ENCODE assay signal across 9 mouse cellular contexts in genomic region chr11:118775753-118776152, GRCm38 (mm10).
DNase-seq lines count a peak whose midpoint lies in the region; ATAC-seq lines count a peak whose summit lies in the region.
"Had no signal": no experiment of that assay in that cellular context is flagged by ENCODE, and none has a peak within 500 bp of the region (broad histone marks: within the 10 kb centered on the region; RNA-seq: fewer than 3 reads in every experiment).

No protein-coding gene starts in this region.

- H3K4me3 ChIP-seq in liver, embryonic 11.5 days (ENCODE audit: low read depth, low read length), result no peak overlapping the region
- H3K4me3 ChIP-seq in embryonic facial prominence, embryonic 11.5 days (ENCODE audit: low read depth, low read length), result no peak overlapping the region
- H3K4me3 ChIP-seq: heart, embryonic 15.5 days had no signal

- no peak overlapping the region for H3K9ac ChIP-seq in liver, embryonic 11.5 days (ENCODE audit: low read depth, low read length)
- H3K9ac ChIP-seq in embryonic facial prominence, embryonic 11.5 days (replicated peaks; ENCODE audit: low read length), result no peak overlapping the region
- H3K9ac ChIP-seq: heart, embryonic 15.5 days had no signal

- no peaks in the 10 kb centered on the region for H3K27me3 ChIP-seq in liver, embryonic 11.5 days (replicated peaks; ENCODE audit: control insufficient read depth, insufficient read depth, low read length)
- H3K27me3 ChIP-seq in embryonic facial prominence, embryonic 11.5 days (ENCODE audit: control insufficient read depth, insufficient read depth, low read length), result no peaks in the 10 kb centered on the region
- H3K27me3 ChIP-seq: heart, embryonic 15.5 days had no signal

- no peaks in the 10 kb centered on the region for H3K9me3 ChIP-seq in liver, embryonic 11.5 days (ENCODE audit: control insufficient read depth, low read length)
- H3K9me3 ChIP-seq in embryonic facial prominence, embryonic 11.5 days (replicated peaks; ENCODE audit: control insufficient read depth, low read length), result no peaks in the 10 kb centered on the region
- H3K9me3 ChIP-seq: heart, embryonic 15.5 days had no signal

- peak; percentile 51 for DNase-seq in CD4-positive, CD25-positive, alpha-beta regulatory T cell, adult 2 months (ENCODE audit: low read depth, low spot score)
- DNase-seq in liver, result peak; percentile 33
- DNase-seq in liver, embryonic 11.5 days (ENCODE audit: low spot score), result no peak
- DNase-seq in embryonic facial prominence, embryonic 11.5 days (ENCODE audit: low spot score), result peak; percentile 61
- peak; percentile 20 for DNase-seq in lung, postnatal 14 days
- DNase-seq in testis, postnatal 10 days (ENCODE audit: low spot score), result peak; percentile 61
- DNase-seq in left cerebral cortex, adult 9 months (ENCODE audit: low spot score in 2 of 2), result no peak

- 10% methylated on average over 3 of the region's 3 CpGs for WGBS in liver, embryonic 11.5 days
- 8% methylated on average over 3 of the region's 3 CpGs for WGBS in embryonic facial prominence, embryonic 11.5 days

- H3K4me1 ChIP-seq in liver, embryonic 11.5 days (replicated peaks; ENCODE audit: control insufficient read depth, insufficient read depth, low read length), result no peaks in the 10 kb centered on the region
- H3K4me1 ChIP-seq in embryonic facial prominence, embryonic 11.5 days (ENCODE audit: control insufficient read depth, insufficient read depth, low read length), result no peaks in the 10 kb centered on the region
- H3K4me1 ChIP-seq: heart, embryonic 15.5 days had no signal

- ATAC-seq in CD4-positive, CD25-positive, alpha-beta regulatory T cell, adult 4 months, result no peak
- ATAC-seq in liver, embryonic 11.5 days (replicated peaks; ENCODE audit: low FRiP score), result no peak
- ATAC-seq in embryonic facial prominence, embryonic 11.5 days (replicated peaks; ENCODE audit: insufficient number of reproducible peaks, low FRiP score, low TSS enrichment, low read depth), result no peak

- H3K36me3 ChIP-seq in liver, embryonic 11.5 days (ENCODE audit: control insufficient read depth, insufficient read depth, low read length), result no peaks in the 10 kb centered on the region
- no peaks in the 10 kb centered on the region for H3K36me3 ChIP-seq in embryonic facial prominence, embryonic 11.5 days (replicated peaks; ENCODE audit: control insufficient read depth, insufficient read depth, low read depth, low read length)
- H3K36me3 ChIP-seq: heart, embryonic 15.5 days had no signal

- H3K4me2 ChIP-seq in liver, embryonic 11.5 days, result no peak overlapping the region
- H3K4me2 ChIP-seq in embryonic facial prominence, embryonic 11.5 days (ENCODE audit: low read depth, low read length), result no peak overlapping the region
- H3K4me2 ChIP-seq: heart, embryonic 15.5 days had no signal

- no peak overlapping the region for H3K27ac ChIP-seq in liver, embryonic 11.5 days (ENCODE audit: low read depth, low read length)
- no peak overlapping the region for H3K27ac ChIP-seq in embryonic facial prominence, embryonic 11.5 days (replicated peaks; ENCODE audit: low read depth, low read length)
- H3K27ac ChIP-seq: heart, embryonic 15.5 days had no signal

Comparison
In these comparisons a context has a peak if more than half of its experiments do, and no peak if none do; other contexts are left out.
1. DNase-seq: peak in CD4-positive, CD25-positive, alpha-beta regulatory T cell, adult 2 months (single experiment), liver (single experiment), embryonic facial prominence, embryonic 11.5 days (single experiment), lung, postnatal 14 days (single experiment) and testis, postnatal 10 days (single experiment); none in liver, embryonic 11.5 days (single experiment) and left cerebral cortex, adult 9 months (0 of 2).